Mouse (Mus musculus) c-Kit-positive CD71-negative TER-119-negative erythroid progenitor cells, embryonic 14.5 days (primary cell): Measurements from ENCODE around the gene Dhx37.
A peak's percentile ranks its signal among the peaks of the same experiment; 100 is the strongest.
"Not testable (repeated sequence)": the region's sequence is repeated elsewhere in the genome, so short reads cannot be mapped to it uniquely, and the experiment has no call there.

Source experiments
- DNase-seq: peaks from one replicate; pipeline ENCODE4 v3.0.0-alpha.2; 2013; ENCODE audit warnings: low read depth

Dhx37 gene

DNA sequence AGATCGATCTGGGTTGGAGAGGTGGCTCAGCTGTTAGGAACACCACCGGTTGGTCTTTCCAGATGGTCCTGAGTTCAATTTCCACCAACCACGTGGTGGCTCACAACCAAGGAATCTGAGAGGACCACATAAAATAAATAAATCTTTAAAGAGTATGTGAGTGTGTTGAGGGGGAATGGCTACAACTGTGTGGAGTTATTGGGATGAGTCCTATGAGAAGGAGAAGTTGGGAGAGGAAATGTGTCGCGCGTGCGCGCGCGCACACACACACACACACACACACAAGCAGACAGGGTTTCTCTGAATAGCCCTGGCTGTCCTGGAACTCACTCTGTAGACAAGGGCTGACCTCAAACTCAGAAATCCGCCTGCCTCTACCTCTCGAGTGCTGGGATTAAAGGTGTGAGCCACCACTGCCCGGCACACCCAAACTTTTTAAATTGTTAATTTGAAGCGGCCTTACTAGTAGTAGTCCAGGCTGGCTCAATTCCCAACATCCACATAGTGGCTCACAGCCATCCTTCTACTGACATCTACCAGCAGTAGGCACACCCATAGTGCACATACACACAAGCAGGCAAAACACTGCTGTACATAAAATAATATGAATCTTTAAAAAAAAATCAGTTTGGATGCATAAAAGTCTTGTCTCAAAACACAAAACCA is 25.9 kb downstream of the Dhx37 start:
- DNase-seq: no peak

DNA sequence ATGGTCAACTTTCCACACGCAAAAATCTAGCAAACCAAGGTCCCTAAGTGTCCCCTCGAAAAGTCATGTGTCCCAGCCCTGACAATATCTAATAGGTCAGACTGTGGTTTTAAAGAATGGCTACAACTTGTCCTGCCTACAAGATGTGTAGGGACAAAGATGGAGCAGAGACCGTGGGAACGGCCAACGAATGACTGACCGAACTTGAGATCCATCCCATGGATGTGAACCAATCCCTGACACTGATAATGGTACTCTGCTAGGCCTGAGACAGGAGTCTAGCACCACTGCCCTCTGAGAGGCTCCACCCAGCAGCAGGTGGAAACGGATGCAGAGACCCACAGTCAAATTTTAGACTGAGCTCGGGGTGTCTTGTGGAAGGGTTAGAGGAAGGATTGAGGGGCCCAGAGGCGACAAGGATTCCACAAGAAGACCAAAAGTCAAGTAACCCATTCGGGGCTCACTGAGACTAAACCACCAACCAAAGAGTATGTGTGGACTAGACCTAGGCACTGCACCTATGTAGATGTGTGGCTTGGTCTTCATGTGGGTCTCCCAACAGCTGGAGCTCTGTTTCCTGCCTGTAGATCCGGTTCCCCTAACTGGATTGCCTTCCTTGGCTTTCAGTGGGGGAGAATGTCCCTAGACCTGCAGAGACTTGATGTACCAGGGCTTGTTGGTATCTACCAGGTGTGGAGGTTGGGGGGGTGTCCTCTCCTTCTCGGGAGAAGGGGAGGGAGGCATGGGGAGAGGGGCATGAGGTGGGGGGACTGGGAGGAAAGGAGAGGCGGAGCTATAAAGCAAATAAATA is 26.7 kb downstream of the Dhx37 start:
- no peak for DNase-seq

DNA sequence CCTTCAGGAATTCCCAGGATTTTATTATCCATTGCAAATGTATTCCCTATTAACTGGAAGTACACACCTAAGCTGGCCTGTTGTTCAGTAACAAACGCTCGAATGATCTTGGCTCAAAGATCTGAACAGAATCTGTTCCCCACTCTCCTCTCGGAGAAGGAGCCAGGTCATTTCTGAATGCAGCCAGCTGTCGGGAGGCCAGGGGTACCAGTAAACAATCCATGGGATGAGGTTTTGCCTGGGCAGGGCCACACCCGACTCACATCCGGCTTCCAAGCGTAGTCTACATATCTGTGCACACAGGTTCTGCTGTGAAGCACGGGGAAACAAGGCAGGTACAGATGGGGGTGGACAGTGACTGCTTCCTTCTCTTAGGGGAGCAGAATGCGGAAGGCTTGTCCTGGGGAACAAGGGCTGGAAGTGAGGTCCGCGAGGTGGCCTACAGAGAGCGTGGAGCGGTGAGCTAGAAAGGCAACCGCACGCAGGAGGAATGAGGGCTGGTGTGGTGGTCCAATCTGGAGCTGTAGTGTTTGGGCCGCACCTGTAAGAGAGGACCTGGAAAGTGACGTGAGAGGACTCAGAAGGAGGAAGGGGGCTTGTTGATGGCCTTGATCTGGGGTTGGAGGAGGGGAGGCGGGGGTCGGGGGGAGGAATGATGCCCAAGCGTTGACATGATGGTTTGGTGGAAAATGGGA is 27.5 kb downstream of the Dhx37 start:
- DNase-seq: no peak

DNA sequence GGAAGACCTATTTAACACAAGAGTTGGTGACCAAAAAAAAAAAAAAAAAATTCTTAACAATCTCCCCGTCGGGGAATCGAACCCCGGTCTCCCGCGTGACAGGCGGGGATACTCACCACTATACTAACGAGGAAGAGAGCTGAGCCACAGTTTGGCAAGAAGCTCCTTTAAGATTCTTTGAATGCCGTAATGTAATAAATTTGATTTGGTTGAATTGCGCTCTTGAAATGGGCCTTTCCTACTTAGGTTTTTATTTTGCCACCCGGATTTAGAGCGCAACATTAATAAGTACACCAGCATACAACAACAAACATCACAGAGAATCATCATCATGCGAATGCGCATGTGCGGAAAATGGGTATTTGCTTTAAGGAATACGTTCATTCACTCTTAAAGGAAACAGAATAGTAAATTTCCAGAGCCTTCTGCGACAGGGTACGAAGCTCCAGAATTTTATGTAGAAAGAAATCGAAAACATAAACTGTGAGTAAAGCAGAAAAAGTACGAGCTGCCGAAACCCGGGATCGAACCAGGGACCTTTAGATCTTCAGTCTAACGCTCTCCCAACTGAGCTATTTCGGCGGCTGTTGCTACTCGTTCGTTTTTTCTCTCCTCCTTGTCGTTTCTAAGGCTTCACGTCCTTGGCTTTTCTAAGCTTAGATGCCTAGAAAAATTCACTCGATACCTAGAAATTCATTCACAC is 28.2 kb downstream of the Dhx37 start:
- peak; percentile 95 for DNase-seq

DNA sequence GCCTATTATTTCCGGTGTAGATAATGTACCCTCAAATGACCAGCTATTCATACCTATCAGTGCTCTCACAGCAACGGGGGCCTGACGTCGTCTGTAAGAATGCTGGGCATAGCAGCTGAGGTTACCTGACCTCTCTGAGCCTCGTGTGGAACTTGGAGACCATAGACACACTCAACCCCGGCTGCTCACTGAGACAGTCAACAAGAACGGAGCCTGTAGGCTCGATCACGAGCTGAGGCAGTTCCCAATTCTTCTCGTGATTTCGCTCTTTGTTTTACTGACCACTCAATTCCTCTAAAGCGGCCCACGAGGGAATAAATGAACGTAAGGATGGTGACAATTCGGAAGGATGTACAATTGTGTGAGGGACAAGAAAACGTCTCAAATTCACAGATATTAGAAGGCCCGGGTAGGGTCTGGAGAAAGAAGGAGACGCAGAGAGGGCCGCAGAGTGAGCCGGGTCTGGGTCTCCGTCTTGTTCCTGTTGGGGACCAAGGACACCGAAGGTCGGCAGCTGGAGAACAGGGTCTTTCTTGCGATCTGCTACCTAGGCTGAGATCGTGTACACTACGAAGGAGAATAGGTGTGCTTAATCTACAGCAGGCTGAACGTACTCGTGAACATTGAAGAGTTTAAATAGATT is 28.9 kb downstream of the Dhx37 start:
- DNase-seq: peak; percentile 68

DNA sequence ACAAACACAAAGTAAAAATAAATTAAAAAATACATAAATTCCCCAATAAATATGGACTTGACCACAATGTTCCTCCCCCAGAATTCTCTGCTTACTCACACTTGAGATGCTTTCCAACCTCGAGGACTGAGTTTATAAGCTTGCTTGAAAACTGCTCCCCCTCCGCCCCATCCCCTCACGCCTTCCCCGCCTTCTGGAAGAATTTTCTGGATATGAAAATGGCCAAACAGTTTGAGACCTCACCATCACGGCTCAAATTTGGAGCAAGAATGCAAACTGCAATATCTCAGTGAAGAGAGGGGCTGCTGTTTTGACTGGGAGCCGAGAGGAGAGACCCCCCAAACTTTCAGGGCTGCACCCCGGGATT is 29.4 kb downstream of the Dhx37 start:
- DNase-seq: no peak

DNA sequence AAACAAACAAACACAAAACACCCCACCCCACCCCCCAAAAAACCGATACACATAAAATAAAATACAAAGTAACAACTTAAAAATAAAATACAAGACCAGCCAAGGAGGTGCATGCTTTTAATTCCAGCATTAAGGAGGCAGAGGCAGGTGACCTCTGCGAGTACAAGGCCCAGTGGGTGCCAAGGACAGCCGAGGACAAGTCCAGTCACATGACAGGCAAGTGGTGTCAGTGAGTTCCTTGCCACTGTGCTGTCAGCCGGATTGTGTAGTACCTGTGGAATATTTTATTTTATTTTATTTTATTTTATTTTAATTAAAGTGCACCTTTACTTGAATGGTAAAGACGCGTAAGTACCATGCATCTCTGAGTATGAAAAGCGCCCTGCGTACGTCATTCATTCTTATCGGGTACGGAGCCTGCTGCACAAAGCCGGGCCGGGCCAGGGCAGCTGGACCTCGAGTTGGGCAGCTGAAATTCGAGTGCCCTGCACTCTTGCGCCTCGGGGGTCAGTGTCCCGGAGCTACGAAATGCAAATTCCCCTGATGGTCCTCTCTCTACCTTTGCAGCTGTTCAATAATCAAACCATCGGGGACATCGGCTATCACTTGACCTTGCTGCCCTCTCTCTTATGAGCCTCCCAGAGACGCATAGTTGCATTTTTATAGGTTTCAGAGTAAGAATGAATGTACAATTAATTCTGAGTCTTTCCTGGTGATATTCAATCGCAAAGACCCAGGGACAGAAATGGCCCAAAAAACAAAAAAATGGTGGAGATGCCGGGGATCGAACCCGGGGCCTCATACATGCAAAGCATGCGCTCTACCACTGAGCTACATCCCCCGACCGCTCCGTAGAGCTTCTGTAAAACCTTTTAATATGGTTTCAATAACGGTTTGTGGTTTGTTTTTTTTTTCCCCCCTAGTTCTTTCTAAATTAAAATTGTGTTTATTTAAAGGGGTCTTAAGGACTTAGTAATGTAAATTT is 30.1 kb downstream of the Dhx37 start:
- peak; percentile 67 for DNase-seq

DNA sequence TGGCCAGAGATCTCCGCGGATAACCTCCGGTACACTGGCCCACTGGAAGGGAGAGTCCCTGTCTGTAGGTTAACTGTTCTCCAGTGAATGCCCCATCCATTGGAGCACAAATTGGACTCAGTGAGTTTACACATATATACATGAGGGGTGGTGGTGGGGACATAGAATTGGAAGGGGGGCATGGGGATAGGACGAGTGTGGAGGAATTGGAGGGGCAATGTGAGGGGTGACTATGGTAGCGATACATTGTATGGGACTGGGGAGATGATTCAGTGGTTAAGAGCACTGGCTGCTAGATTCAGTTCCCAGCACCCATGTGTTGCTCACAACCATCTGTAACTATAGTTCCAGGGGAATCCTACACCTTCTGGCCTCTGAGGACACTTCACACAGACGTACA is 30.9 kb downstream of the Dhx37 start:
- no peak for DNase-seq

DNA sequence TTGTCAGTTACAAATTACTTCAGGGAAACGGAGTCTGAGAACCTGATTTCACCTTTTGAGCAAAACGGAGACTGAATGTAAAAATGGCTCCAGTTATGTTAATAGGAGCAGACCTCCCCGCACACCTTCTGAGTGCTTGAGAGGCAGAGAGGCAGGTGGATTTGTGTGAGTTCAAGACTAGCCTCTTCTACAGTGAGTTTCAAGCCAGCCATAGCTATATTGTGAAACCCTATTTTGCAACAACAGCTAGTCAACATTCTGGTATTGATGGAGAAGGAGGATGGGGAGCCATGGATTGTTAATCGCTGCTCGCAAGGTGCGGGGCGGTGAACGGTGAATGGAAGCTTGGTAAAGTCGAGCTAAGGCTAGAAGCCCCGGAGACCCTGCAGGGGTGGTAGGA is 31.4 kb downstream of the Dhx37 start:
- no peak for DNase-seq

DNA sequence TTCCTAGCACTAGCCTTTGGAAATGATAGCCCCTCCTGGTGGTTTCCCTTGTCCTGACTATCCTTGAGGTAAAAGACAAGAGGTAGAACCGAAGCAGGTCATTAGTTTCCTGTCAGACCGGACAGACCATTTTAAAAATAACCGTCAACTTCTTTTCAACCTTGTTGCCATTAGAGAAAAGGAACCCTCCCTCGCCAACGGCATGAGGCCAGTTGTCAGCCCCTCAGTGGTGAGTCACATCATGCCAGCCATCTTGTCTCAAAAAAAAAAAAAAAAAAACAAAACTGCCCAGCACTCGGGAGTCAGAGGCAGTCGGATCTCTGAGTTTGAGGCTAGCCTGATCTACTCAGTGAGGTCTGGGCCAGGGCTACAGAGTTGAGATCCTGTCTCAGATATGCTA is 33.0 kb downstream of the Dhx37 start:
- no peak for DNase-seq

DNA sequence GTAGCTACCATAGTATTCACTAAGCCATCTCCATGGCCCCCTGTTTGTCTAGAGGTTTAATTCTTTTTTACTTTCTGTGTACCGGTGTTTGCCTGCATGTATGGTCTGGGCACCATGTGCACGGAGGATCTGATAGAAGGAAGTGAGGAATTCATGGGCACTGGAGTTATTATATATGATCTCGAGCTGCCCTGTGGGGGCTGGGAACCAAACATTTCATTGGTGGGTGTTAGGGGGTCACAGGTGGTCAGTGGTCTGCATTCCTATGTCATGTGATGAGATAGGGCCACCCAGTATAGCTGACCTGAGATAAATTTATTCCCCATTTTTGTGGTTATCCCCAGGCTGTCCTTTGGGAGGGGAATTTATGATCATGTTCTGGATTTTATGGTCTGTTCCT is 38.9 kb downstream of the Dhx37 start:
- DNase-seq: no peak

DNA sequence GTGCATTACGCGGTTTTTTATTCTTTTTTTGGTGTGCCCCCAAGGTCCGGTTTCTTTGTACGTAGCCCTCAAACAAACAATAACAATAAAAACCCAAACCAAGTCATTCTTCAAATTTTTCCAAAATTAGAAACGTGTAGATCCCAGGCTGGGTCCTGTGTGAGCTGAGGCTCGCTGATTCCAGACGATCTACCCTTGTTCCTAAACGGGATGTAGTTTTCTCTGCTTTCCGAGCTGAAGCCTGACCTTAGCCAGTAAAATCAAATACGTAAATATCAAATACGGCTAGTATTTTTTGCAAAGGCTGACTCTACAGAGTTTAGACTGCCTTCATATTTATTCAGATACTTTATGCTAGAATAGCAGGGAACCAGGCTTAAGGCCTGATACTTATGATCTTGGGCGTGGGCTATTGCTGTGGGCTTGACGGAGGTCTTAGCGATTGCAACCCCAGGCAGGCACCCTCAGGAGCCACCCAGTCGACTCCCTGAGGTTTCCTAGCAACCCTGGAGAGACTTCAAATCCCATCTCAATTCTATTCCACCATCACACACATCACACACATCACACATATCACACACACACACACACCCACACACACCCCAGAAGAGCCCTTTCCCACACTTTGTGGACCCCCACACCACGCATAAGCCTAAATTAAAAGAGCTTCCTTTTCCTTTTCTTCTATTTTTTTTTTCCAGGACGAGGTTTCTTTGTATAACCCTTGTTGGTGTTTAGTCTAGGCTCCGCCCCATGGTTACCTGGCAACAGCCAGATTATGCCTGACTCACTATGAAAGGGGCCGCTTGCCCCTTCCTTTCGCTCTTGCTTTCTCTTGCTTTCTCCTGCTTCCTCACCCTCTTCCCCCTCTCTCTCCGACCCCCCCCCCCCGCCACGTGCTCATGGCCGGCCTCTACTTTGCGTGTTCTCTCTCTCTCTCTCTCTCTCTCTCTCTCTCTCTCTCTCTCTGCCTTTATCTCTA is 40.0 kb downstream of the Dhx37 start:
- peak; percentile 88 for DNase-seq

DNA sequence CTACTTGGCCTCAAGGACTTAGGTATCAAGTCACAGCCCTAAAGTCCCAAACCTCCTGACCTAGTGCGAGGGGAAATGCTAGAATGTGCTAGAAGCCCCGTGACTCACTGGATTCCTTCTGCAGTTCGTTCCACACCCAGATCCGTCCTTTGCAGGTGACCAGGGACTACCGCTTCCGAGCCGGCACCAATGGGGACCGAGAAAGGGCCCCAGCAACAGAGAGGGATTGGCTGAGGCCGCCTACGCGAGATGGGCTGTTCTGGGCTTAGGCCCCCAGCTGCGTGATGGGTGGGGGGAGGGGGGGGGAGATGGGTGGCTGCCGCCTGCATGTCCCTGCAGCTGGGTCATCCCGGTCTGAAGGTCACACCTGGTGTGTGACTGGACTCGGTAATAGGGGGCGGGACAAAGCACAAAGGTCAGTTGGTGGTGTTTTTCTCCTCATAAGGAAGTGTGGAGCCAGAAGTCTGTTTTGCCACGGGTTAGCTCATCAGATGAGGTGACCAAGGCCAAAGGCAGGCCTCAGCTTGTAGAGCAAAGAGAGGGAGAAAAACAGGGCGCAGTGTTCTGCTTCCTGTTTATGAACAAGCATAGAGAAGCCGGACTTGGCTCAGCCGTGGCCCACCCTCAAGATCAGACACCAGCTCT is 40.8 kb downstream of the Dhx37 start:
- DNase-seq: peak; percentile 89

DNA sequence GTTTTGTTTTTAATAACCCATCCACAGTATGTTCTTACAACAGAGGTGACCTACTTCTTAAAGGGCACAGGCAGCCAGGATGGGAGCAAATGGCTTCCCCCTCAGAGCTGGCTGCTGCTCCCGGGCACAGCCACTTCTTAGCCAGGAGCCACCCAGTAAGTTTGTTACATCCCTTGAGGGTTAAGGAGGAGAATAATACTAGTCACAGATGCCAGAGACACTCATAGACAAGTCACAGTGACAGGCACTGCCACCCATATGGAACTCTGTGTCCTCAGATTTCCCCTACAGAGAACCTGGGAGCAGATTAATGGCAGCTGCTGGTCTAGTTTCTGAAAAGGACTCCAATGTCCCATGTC is 41.3 kb downstream of the Dhx37 start:
- no peak for DNase-seq

DNA sequence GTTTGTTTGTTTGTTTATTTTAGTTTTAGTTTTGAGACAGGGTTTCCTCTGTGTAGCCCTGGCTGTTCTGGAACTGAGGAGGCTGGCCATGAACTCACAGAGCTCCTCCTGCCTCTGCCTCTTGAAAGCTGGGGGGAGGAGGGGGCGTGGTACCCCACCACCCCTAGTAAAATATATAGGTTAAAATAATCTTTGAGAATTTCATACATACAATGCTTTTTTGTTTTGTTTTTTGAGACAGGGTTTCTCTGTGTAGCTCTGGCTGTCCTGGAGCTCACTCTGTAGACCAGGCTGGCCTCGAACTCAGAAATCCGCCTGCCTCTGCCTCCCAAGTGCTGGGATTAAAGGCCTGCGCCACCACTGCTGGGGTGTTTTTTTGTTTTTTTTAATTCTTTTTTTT is 41.7 kb downstream of the Dhx37 start:
- DNase-seq: not testable (repeated sequence)

DNA sequence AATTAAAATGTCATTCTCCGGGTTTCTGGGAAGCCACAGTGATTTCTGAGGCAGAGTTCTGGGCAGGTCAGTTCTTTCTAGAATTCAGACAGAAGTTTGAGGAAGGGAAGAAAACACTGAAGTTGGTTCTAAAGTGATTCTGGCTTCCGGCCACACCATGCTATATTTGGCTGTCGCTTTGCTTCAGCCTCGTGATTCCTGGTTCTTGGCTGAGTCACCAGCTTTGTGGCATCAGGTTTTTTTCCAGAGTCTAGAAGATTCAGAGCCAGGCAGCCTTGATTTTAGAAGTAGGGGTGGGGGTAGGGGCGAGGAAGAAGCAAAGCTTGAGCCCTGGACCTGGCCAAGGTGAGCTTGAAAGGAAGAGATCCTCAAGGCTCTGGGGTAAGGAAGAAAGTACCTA is 42.3 kb downstream of the Dhx37 start:
- DNase-seq: no peak

DNA sequence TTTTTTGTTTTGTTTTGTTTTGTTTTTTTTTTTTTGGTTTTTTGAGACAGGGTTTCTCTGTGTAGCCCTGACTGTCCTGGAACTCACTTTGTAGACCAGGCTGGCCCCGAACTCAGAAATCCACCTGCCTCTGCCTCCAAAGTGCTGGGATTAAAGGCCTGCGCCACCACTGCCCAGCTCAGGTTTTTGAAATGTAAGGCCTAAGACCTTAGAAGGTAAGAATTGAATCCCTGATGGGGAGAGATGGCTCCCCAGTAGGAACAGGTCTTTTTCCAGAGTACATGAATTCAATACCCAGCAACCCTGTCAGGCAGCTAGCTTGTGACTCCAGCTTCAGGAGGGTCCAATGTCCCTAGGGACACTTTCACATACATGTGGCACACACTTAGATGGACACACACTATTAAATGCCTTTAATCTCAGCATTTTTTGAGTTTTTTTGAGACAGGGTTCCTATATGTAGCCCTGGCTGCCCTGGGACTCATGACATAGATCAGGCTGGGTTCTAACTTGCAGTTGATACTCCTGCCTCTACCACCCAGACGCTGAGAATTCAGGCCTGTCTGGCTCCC is 42.9 kb downstream of the Dhx37 start:
- no peak for DNase-seq

DNA sequence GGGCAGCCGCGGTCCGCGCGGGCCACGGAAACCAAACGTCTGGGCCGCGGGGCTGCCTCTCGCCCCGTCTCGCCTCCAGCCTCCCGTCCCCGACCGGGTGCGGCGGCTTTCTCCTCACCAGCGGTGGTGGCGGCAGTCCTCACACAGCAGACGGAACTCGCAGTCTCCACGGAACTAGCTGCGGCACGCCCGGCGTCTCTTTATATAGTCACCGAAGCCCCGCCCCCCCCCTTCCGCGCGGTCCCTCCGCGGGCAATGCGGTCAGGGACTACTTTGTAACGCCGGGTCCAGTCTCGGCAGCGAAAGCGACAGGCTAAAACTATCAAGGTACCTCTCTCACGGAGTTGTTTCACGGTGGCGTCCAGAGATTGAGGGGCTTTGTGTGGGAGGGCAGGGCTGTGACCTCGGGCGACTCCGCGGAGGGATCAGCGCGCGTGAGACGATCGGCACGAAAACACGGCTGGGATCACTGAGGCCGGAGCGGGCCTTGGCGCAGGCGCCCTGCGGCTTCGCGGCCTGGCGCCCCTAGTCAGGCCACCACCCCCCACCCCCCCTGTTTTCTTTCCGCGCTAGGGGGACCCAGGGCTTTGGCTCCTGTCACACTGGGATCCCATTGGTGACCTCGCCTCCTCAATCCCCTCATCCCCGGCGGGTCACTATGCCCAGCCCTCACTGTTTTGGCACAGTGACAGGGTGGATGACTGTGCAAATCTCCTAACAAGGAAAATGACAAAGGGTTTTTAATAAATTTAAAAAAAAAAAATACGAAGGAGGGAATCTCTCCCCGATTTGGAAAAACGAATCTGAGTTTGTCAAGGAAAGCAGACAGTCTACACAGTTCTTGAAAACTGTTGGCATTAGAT is 44.1 kb downstream of the Dhx37 start, which contains the start of gene Ubc:
Gene Ubc (minus strand): TSS at position 624 of the 863 bp plus-strand sequence.
- peak; percentile 83 for DNase-seq
